Mouse (Mus musculus): Measurements from ENCODE around the gene Best1. TPM values are rescaled to one million over a fixed set of nuclear protein-coding genes. Genes with fewer than 3 reads are reported as not detected.

The Best1 gene
- polyA plus RNA-seq, 1 experiment, result not detected

DNA sequence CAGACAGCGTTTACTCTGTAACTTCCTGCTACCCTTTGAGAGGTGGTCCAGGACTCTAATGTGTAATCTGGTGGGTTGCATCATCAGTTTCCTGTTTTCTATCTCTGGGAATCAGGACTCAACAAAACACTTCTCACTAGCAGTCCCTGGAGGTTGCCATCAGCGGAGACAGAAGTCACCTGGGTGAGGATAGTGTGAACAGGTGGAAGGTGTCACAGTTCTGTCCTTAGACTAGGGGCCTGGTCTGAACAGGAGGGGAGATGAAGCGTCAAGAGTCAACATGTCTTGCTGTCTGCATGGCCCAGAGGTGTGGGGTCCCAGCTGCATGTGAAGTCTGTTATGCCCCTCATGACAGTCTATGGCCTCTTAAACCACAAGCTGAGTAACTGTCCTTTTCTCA lies 48.5 kb downstream of the Best1 start:
- H3K4me3 ChIP-seq (ENCODE audit: insufficient read depth, low read depth, low read length), result no peak overlapping the region
- TF ChIP-seq CTCF (IDR thresholded peaks at IDR 0.05; ENCODE audit: insufficient read depth, low read depth, low read length) (no peak), POLR2A (IDR thresholded peaks at IDR 0.05; ENCODE audit: insufficient read depth, low read depth, low read length) (no peak)
- no peak overlapping the region for H3K27ac ChIP-seq (ENCODE audit: insufficient read depth, low read depth, low read length)
- H3K4me1 ChIP-seq (ENCODE audit: control insufficient read depth, insufficient read depth, low read length), result peaks cover 8% of the 10 kb centered on the region
- WGBS, result 90% methylated on average over 3 of the region's 3 CpGs

DNA sequence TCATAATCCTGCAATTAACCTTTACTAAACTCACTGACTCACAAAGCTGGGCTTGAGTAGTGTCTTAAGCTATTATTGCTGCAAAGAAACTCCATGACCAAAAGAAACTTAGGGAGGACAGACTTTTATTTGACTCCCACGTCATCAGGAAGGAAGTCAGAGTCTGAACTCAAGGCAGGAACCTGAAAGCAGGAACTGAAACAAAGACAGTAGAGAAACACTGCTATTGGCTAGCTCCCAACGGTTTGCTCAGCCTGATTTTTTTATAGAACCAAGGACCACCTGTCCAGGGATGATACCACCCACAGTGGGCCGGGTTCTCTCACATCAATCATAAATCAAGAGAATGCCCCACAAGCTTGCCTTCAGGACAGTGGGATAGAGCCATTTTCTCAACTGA lies 49.0 kb downstream of the Best1 start:
- Histone ChIP-seq H3K27ac (ENCODE audit: insufficient read depth, low read depth, low read length) (no peak overlapping the region), H3K4me3 (ENCODE audit: insufficient read depth, low read depth, low read length) (no peak overlapping the region), H3K4me1 (ENCODE audit: control insufficient read depth, insufficient read depth, low read length) (peaks cover 8% of the 10 kb centered on the region)
- 78% methylated on average over 3 of the region's 3 CpGs for WGBS
- TF ChIP-seq CTCF (IDR thresholded peaks at IDR 0.05; ENCODE audit: insufficient read depth, low read depth, low read length) (no peak), POLR2A (IDR thresholded peaks at IDR 0.05; ENCODE audit: insufficient read depth, low read depth, low read length) (no peak)

DNA sequence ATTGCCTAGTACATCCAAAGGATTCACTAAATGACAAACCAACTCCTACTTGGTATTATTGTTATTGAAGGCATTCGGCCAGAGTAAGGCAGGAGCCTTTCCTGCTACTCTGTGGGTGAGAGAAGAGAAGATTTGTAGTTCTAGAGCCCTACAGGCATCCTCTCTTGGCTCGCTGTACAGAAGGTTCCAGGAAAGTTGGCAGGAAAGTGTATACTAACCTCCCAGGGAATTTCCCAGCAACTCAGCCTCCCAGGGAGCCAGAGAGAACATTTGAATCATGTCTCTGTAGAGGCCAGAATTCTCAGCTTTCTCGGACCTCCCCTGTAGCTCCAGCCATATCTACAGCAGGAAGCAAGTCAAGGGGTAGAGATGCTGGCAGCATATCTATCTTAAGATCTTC lies 54.4 kb downstream of the Best1 start:
- H3K4me1 ChIP-seq (ENCODE audit: control insufficient read depth, insufficient read depth, low read length), result no peaks in the 10 kb centered on the region
- H3K4me3 ChIP-seq (ENCODE audit: insufficient read depth, low read depth, low read length), result no peak overlapping the region
- 49% methylated on average over 3 of the region's 3 CpGs for WGBS
- no peak for TF ChIP-seq CTCF (IDR thresholded peaks at IDR 0.05; ENCODE audit: insufficient read depth, low read depth, low read length)
- TF ChIP-seq POLR2A (IDR thresholded peaks at IDR 0.05; ENCODE audit: insufficient read depth, low read depth, low read length), result no peak
- no peak overlapping the region for H3K27ac ChIP-seq (ENCODE audit: insufficient read depth, low read depth, low read length)

DNA sequence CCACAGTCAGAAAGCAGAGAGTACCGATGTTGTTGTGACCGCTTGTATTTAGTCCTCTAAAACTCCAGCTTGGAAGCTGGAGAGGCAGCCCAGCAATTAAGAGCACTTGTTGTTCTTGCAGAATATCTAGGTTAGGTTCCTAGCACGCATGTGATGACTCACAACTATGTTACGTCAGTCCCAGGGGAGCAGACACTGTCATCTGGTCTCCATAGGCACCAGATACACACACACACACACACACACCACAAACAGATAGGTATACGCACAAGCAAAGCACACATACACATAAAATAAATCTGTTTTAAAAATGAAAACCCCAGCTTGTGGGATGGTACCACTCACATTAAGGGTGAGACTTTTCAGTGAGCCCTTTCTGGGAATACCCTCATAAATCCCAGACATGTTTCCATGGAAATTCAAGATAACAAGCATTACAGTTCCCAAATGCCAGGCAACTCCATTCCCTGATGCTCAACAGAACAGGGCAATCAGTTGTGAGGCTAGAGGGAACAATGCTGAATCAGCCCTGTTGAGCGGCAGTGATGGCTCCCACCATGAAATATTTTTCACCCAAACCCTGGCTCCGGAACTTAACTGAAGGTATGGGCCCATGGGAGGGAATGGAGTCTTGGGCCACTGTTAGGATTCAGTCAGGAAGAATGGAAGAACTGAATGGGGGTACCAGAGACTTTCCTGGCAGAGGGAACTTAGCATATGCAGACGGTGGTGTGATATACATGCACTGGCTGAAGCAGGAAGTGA lies 55.5 kb downstream of the Best1 start:
- WGBS, result 67% methylated on average over 8 of the region's 8 CpGs

DNA sequence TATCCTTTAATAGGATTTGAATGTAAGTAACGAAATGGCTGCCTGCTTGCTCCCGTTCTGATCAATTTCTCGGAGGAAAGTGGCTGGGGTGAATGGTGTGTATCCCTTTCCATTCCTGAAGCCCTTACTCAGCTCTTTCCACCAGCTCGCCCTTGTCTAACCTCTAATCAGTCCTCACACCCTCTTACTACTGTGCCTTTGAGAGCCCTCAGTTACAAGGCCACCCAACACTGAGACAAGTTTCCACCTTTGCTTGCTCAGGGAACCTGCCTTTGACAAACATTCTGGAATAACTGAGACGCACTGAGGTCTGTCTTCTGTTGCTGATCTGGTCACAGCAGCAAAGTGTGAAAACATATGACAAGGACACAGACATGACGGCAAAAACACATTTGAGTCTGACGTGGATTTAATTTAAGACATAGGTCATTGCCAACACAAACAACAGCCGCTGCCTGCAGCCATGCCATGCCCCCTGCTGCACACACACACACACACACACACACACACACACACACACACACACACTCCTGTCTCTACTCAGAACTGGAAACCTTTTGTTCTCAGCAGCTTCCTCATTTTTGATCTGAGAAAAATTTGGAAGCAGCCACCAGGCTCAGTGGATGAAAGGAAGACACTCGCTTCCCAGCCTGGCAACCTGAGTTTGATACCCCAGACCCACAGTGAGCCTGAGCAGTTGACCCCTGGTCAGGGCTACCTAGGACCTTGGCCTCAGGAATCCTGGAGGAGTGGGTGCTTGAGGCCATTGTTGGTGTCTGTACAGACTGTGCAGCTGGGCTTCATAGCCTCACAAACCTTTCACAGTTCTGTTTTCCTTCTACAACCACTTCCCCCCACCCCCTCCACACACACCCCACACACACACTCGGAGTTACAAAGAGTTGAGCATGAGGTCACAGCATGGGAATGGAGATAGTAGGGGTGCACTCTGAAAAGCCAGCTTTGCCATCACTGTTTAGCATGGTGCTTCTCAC lies 58.6 kb downstream of the Best1 start:
- 73% methylated on average over 10 of the region's 10 CpGs for WGBS
- H3K27ac ChIP-seq (ENCODE audit: insufficient read depth, low read depth, low read length), result no peak overlapping the region

More for the DNA sequence above, 55.5 kb downstream of the Best1 start:
- Histone ChIP-seq H3K4me1 (ENCODE audit: control insufficient read depth, insufficient read depth, low read length) (no peaks in the 10 kb centered on the region), H3K4me3 (ENCODE audit: insufficient read depth, low read depth, low read length) (no peak overlapping the region), H3K27ac (ENCODE audit: insufficient read depth, low read depth, low read length) (no peak overlapping the region)
- TF ChIP-seq POLR2A (IDR thresholded peaks at IDR 0.05; ENCODE audit: insufficient read depth, low read depth, low read length) (no peak), CTCF (IDR thresholded peaks at IDR 0.05; ENCODE audit: insufficient read depth, low read depth, low read length) (no peak)

DNA sequence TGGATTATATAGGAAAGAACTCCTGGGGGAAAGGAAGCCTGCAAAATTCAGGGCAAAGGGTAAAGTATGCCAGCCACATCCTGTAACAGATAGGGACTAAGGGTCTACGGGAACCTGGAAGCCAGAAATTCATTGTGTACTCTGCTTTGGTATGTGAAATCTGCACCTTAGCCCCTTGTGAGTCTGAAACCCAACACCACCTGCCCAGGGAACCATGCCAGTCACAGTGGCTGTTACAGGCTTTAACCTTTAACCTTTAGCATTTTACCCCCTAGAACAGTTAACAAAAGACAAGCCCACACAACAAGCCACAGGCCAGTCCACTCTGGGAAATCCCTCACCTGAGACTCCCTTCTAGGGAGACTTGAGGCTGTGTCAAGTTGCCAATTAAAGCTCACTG lies 59.6 kb downstream of the Best1 start:
- Histone ChIP-seq H3K27ac (ENCODE audit: insufficient read depth, low read depth, low read length) (no peak overlapping the region), H3K4me3 (ENCODE audit: insufficient read depth, low read depth, low read length) (no peak overlapping the region), H3K4me1 (ENCODE audit: control insufficient read depth, insufficient read depth, low read length) (peaks cover 4% of the 10 kb centered on the region; the same call in 1 of the 2 replicates)
- 88% methylated on average over 1 of the region's 1 CpGs for WGBS
- TF ChIP-seq POLR2A (IDR thresholded peaks at IDR 0.05; ENCODE audit: insufficient read depth, low read depth, low read length) (no peak), CTCF (IDR thresholded peaks at IDR 0.05; ENCODE audit: insufficient read depth, low read depth, low read length) (no peak)

More for the DNA sequence above, 58.6 kb downstream of the Best1 start:
- TF ChIP-seq CTCF (IDR thresholded peaks at IDR 0.05; ENCODE audit: insufficient read depth, low read depth, low read length) (no peak), POLR2A (IDR thresholded peaks at IDR 0.05; ENCODE audit: insufficient read depth, low read depth, low read length) (no peak)
- H3K4me1 ChIP-seq (ENCODE audit: control insufficient read depth, insufficient read depth, low read length), result peaks cover 4% of the 10 kb centered on the region; the same call in 1 of the 2 replicates
- H3K4me3 ChIP-seq (ENCODE audit: insufficient read depth, low read depth, low read length), result no peak overlapping the region

DNA sequence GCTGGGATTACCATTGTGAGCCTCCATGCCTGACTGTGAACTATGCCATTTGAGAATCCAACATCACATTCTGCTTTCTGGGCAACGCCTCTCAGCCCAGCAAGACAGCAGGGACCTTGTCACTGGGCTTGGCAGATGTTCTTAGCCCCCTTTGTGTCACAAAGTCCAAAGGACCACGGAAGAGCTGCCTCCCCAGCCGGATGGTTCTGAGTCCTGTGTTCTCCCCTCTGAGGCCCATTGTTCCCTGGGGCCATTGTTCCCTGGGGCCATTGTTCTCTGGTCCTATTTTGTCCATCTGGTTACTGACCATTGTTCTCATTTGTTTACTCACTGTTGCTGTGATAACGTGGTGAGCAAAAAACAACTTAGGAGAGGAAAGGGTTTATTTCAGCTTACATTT lies 60.5 kb downstream of the Best1 start:
- no peak overlapping the region for H3K4me3 ChIP-seq (ENCODE audit: insufficient read depth, low read depth, low read length)
- 31% methylated on average over 4 of the region's 4 CpGs for WGBS
- H3K27ac ChIP-seq (ENCODE audit: insufficient read depth, low read depth, low read length), result no peak overlapping the region
- H3K4me1 ChIP-seq (ENCODE audit: control insufficient read depth, insufficient read depth, low read length), result peaks cover 4% of the 10 kb centered on the region; the same call in 1 of the 2 replicates
- TF ChIP-seq CTCF (IDR thresholded peaks at IDR 0.05; ENCODE audit: insufficient read depth, low read depth, low read length) (no peak), POLR2A (IDR thresholded peaks at IDR 0.05; ENCODE audit: insufficient read depth, low read depth, low read length) (no peak)

DNA sequence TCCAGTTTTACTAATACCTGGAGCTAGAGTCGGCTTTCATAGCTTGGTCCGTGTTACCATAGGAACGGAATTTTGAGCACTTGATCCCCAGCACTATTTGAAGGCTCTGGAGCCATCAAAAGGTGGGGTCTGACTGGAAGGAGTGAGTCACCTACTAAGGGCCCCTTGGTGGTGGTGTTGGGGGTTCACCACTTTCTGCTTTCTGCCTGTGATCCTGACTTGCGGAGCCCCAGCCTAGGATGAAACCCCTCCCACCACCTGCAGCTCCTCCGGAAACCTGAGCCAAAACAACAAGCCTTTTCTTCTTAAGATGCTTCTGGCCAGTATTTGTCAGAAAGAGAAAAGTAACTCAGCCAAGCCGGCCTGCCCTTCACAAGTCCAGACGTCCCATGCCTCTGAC lies 61.6 kb downstream of the Best1 start:
- H3K4me3 ChIP-seq (ENCODE audit: insufficient read depth, low read depth, low read length), result no peak overlapping the region
- no peak overlapping the region for H3K27ac ChIP-seq (ENCODE audit: insufficient read depth, low read depth, low read length)
- peaks cover 4% of the 10 kb centered on the region; the same call in 1 of the 2 replicates for H3K4me1 ChIP-seq (ENCODE audit: control insufficient read depth, insufficient read depth, low read length)
- 70% methylated on average over 7 of the region's 7 CpGs for WGBS
- no peak for TF ChIP-seq CTCF (IDR thresholded peaks at IDR 0.05; ENCODE audit: insufficient read depth, low read depth, low read length)
- TF ChIP-seq POLR2A (IDR thresholded peaks at IDR 0.05; ENCODE audit: insufficient read depth, low read depth, low read length), result no peak
